Mouse (Mus musculus): ENCODE results near the gene Rhbg.
"Not testable (repeated sequence)": the region's sequence is repeated elsewhere in the genome, so short reads cannot be mapped to it uniquely, and the experiment has no call there.

- not testable (repeated sequence) for TF ChIP-seq POLR2A (IDR thresholded peaks at IDR 0.05; ENCODE audit: borderline replicate concordance, extremely low read depth, insufficient read depth, insufficient read length, poor library complexity, severe bottlenecking); CTCF (IDR thresholded peaks at IDR 0.05; ENCODE audit: borderline replicate concordance, extremely low read depth, insufficient read depth, insufficient read length)
These were observed 26.8 kb upstream of the Rhbg start for GRCm38 (mm10) chr3:88281141-88281916.
